Mouse (Mus musculus) kidney, adult 2 months (tissue): ENCODE data around the gene Shcbp1l.

ENCODE experiments used
- CTCF ChIP-seq: fragments of 200-500 bp; conservative IDR thresholded peaks from 2 replicates; pipeline ENCODE4 v1.5.1; 2011; ENCODE audit warnings: low read depth, mild to moderate bottlenecking, control low read depth, low read length, moderate library complexity, mixed read lengths; ENCODE audit not compliant: insufficient read depth, insufficient read length
- POLR2A ChIP-seq: fragments of 200-500 bp; IDR thresholded peaks from one replicate; pipeline ENCODE4 v1.6.1; 2011; ENCODE audit warnings: low read depth, low read length, control low read depth

DNA sequence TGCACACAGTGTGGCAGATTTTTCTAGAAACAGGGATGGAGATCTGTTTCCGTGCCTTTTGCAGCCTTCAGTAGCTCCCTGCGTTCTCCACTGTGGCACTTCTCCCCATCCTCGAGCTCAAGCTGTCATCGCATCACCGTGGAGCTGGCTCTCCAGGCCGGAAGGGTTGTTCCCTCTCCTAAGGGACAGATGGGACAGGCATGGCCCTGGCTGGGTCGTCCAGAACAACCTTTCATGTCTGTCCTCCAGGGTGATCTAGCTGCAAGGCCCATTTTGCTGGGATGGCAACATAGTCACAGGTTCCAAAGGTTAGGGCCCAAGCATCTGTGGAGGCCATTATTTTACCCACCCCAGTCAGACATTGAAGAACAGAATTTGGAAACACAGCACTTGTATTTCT lies 6.2 kb downstream of the Shcbp1l start:
- TF ChIP-seq CTCF (no peak), POLR2A (no peak)
